Mouse (Mus musculus) liver, adult 2 months (tissue): Measurements from ENCODE around the gene Ncam1. TPM values are rescaled to one million over a fixed set of nuclear protein-coding genes. Genes with fewer than 3 reads are reported as not detected.

Experiments used
- DNase-seq: peaks from one replicate; pipeline ENCODE4 v3.0.0-alpha.2; 2011; ENCODE audit warnings: low read depth, low spot score; ENCODE audit errors: extremely low read depth
- H3K27ac ChIP-seq: fragments of 200-500 bp; replicated peaks from 2 replicates; pipeline ENCODE4 v1.5.1; 2012; ENCODE audit warnings: low read depth, mild to moderate bottlenecking, control low read depth, inconsistent platforms, low read length; ENCODE audit not compliant: insufficient read depth
- H3K27me3 ChIP-seq: fragments of 200-500 bp; 2 replicates; pipeline ENCODE4 v1.6.1; 2012; ENCODE audit warnings: mild to moderate bottlenecking, moderate library complexity, low read length, inconsistent platforms; ENCODE audit not compliant: control insufficient read depth, insufficient read depth
- H3K36me3 ChIP-seq: fragments of 200-500 bp; 2 replicates; pipeline ENCODE4 v1.6.1; 2012; ENCODE audit warnings: low read length, inconsistent platforms; ENCODE audit not compliant: control insufficient read depth, insufficient read depth
- H3K4me1 ChIP-seq: fragments of 200-500 bp; 2 replicates; pipeline ENCODE4 v1.6.1; 2011; ENCODE audit warnings: low read length; ENCODE audit not compliant: control insufficient read depth, insufficient read depth
- H3K4me3 ChIP-seq: fragments of 200-500 bp; 2 replicates; pipeline ENCODE4 v1.5.1; 2011; ENCODE audit warnings: low read depth, mild to moderate bottlenecking, control low read depth, low read length, moderate library complexity; ENCODE audit not compliant: insufficient read depth
- H3K79me2 ChIP-seq: fragments of 200-500 bp; 2 replicates; pipeline ENCODE4 v1.6.1; 2012; ENCODE audit warnings: inconsistent platforms, mild to moderate bottlenecking, low read length, moderate library complexity; ENCODE audit not compliant: control insufficient read depth, insufficient read depth
- H3K9ac ChIP-seq: fragments of 200-500 bp; 2 replicates; pipeline ENCODE4 v1.6.1; 2012; ENCODE audit warnings: low read depth, mild to moderate bottlenecking, control low read depth, inconsistent platforms, low read length
- CTCF ChIP-seq: fragments of 200-500 bp; IDR thresholded peaks from 2 replicates; pipeline ENCODE4 v1.5.1; 2011; ENCODE audit warnings: low read depth, low read length, control low read depth
- POLR2A ChIP-seq: fragments of 200-500 bp; IDR thresholded peaks from 2 replicates; pipeline ENCODE4 v1.6.1; 2011; ENCODE audit warnings: low read length, control low read depth; ENCODE audit not compliant: insufficient read depth; ENCODE audit errors: extremely low read depth
- WGBS: fragments of 180-500 bp; shearing (Covaris S2); methylation state at CpG from one replicate; pipeline ENCODE4 v1.1.7; 2018; 5-methylcytosine and 5-hydroxymethylcytosine counted together
- polyA plus RNA-seq: library from polyadenylated mRNA; depleted of rRNA; stranded (reverse); fragments of >200 nt; gene quantifications from 2 replicates; pipeline ENCODE4 v1.2.3, GENCODE M21; 2012
- total RNA-seq: library from RNA; depleted of rRNA; stranded (reverse); fragments of >200 nt; gene quantifications from 2 replicates; pipeline ENCODE4 v1.2.3, GENCODE M21; 2014

Gene Ncam1
- total and polyA plus RNA-seq, 2 experiments: 0.07 to 0.18 TPM

DNA sequence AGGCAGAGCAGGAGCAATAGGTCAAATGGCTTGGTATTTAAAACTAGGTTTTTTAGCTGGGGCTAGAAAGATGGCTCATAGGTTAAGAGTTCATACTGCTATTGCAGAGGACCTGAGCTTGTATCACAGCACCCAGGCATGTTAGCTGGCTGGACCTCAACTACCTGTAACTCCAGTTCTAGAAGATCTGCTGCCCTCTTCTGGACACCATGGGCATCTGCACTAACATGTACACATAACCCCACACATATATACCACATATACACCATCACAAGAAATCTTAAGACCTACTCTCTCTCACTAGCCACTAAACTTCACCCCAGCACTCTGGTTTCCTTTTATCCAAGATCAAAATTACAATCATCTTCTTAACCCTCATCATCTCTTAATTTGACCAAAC lies 131.7 kb downstream of the Ncam1 start:
- no peak overlapping the region for H3K4me3 ChIP-seq

DNA sequence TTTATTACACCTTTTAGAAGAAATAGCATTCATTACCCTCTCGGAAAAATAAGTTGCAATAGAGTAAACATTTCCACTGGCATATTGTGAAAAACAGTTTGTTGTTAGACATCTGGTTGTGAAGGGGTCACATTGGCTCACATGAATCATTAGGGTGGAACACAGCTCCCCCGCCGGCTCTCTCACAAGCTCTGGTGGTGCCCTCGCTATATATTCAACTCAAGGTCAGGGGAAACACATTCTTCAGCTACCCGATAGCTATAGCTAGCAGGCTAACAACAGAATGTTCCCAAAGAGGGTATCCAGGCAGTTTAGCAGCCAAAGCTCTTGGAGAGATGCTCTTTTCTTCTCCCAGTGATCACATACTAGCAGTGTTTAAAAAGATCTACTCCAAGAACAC lies 133.4 kb downstream of the Ncam1 start:
- no peaks in the 10 kb centered on the region for H3K36me3 ChIP-seq
- H3K9ac ChIP-seq: no peak overlapping the region
- no peak overlapping the region for H3K27ac ChIP-seq
- WGBS: 65% methylated on average over 5 of the region's 5 CpGs
- no peaks in the 10 kb centered on the region for H3K79me2 ChIP-seq
- H3K27me3 ChIP-seq: no peaks in the 10 kb centered on the region; the same call in 1 of the 2 replicates
- H3K4me3 ChIP-seq: no peak overlapping the region
- no peak for DNase-seq
- H3K4me1 ChIP-seq: no peaks in the 10 kb centered on the region
- no peak for TF ChIP-seq CTCF
- TF ChIP-seq POLR2A: no peak

More for the DNA sequence above, 131.7 kb downstream of the Ncam1 start:
- TF ChIP-seq CTCF: no peak
- no peak for TF ChIP-seq POLR2A
- Histone ChIP-seq H3K4me1 (no peaks in the 10 kb centered on the region), H3K9ac (no peak overlapping the region), H3K79me2 (no peaks in the 10 kb centered on the region), H3K36me3 (no peaks in the 10 kb centered on the region), H3K27ac (no peak overlapping the region), H3K27me3 (no peaks in the 10 kb centered on the region)
- DNase-seq: no peak

DNA sequence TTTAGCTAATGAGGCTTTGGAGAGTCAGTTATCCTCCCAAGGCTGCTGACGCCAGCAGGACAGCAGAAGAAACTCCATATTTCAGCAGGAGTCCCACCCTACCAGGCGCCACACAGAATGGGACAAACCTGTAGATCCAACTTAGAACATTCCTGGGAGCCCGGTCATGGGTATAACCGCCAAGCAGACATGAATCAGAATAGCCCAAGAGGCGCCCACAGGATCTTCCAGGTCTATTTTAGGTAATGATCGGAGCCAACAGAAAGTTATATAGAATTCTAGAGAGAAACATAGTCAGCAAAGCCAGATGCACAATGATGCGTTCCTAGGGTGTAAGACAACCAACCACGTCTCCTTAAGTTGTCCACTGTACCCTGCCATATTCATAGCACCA lies 134.8 kb downstream of the Ncam1 start:
- no peaks in the 10 kb centered on the region for H3K4me1 ChIP-seq
- no peak for TF ChIP-seq CTCF
- TF ChIP-seq POLR2A: no peak
- WGBS: 87% methylated on average over 8 of the region's 8 CpGs
- no peaks in the 10 kb centered on the region for H3K36me3 ChIP-seq
- no peak overlapping the region for H3K4me3 ChIP-seq
- no peak overlapping the region for H3K9ac ChIP-seq
- no peaks in the 10 kb centered on the region; the same call in 1 of the 2 replicates for H3K27me3 ChIP-seq
- H3K79me2 ChIP-seq: no peaks in the 10 kb centered on the region
- no peak for DNase-seq
- no peak overlapping the region for H3K27ac ChIP-seq

DNA sequence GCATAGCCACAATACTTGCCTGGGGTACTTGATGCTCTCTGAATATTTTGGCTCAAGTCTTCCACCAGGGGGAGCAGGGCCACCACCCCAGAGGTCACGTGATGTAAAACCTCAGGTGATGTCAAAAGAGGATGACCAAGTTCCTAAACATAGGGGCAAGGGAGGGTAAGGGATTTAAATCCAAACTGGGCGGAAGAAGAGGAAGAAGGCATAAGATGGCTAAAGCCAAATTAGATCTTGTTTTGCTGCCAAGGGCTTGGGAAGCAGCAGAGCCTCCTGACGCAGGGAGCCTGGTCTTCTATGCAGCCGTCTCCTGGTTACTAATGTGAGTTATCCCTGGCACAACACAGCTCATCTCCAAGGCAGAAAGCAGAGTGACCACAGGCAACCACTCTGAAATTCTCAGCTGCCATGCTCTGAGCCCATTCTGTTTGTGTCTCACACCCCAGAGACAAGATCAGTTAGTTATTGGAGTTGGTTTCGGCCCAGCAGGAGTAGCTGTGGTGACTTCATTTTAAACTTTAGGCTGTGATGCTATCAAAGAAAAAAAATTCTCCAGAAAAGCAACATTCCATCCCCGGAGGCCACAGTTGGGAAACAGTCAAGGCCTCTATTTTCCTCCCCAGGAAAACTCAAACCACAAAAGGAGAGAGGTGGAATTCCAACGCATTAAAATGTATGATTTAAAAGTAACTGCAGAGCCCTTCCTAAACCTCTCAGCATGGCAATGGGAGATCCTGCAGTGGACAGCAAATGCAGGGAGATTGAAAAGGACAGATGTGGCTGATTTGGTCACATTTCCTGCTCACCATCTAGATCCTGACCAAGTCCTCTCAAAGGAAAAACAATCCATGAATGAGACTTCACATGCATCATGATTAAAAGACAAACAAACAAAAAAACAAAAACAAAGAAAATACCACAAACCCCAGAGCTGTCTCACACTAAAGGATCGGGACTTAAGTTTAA lies 135.5 kb downstream of the Ncam1 start:
- Histone ChIP-seq H3K4me3 (no peak overlapping the region), H3K79me2 (no peaks in the 10 kb centered on the region), H3K27ac (no peak overlapping the region), H3K27me3 (no peaks in the 10 kb centered on the region; the same call in 1 of the 2 replicates), H3K4me1 (no peaks in the 10 kb centered on the region), H3K36me3 (no peaks in the 10 kb centered on the region), H3K9ac (no peak overlapping the region)
- DNase-seq: no peak
- TF ChIP-seq CTCF: peak; percentile 8; the same call in 1 of the 2 replicates
- no peak for TF ChIP-seq POLR2A
- 85% methylated on average over 8 of the region's 8 CpGs for WGBS

DNA sequence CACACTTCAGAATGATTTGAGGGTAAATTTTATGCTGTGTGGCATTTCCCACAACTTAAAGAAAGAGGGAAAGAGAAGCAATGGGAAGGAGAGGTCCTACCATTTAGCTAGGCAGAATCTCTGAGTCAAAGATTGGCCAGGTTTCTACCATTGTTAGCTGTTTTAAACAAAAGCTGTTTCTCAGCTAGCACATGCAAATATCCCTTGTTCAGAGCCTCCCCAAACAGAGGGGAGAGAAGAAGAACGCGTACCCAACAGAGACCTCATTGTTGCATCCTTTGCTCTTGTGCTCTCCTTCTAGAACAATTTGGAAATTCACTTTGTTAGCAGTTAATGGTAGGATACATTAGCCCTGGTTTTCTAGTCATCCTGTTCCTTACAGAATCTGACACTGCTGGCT lies 137.2 kb downstream of the Ncam1 start:
- Histone ChIP-seq H3K4me1 (no peaks in the 10 kb centered on the region), H3K27ac (no peak overlapping the region), H3K4me3 (no peak overlapping the region), H3K79me2 (no peaks in the 10 kb centered on the region), H3K27me3 (no peaks in the 10 kb centered on the region; the same call in 1 of the 2 replicates), H3K36me3 (no peaks in the 10 kb centered on the region), H3K9ac (no peak overlapping the region)
- WGBS: 90% methylated on average over 2 of the region's 2 CpGs
- no peak for TF ChIP-seq POLR2A
- no peak for TF ChIP-seq CTCF
- DNase-seq: no peak

DNA sequence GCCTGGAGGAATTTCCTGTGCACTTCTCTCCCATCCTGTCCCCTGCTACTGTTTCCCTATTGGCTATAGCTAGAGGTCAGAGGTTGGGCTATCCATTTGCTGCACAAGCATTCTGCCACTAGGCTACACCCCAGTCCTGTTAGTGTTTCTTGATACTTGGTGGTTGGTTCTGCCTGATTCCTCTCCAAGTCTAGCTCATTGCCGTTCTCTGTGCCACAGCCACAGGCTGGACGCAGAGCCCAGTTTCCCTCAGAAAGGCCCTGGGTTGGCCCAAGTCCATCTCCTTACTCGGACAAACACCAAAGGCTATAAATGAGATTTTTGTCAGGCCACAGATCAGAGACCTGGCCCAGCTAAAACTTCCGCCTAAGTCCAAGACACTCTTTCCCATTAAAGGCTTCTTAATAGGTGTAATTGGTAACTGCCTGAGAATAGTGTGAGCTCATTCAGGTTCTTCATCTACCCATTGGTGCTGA lies 140.3 kb downstream of the Ncam1 start:
- H3K36me3 ChIP-seq: no peaks in the 10 kb centered on the region
- DNase-seq: no peak
- TF ChIP-seq POLR2A (no peak), CTCF (no peak)
- no peak overlapping the region for H3K9ac ChIP-seq
- H3K27ac ChIP-seq: no peak overlapping the region
- H3K79me2 ChIP-seq: no peaks in the 10 kb centered on the region
- no peaks in the 10 kb centered on the region; the same call in 1 of the 2 replicates for H3K27me3 ChIP-seq
- WGBS: 89% methylated on average over 4 of the region's 4 CpGs
- H3K4me3 ChIP-seq: no peak overlapping the region
- H3K4me1 ChIP-seq: no peaks in the 10 kb centered on the region
